Mouse (Mus musculus): ENCODE data around the gene Iqcc. TPM values are rescaled to one million over a fixed set of nuclear protein-coding genes. Genes with fewer than 3 reads are reported as not detected.

Iqcc gene
- polyA plus RNA-seq, 1 experiment from 2014 or later, result 31.4 TPM

- ATAC-seq (replicated peaks), result no peak
- Histone ChIP-seq H3K27ac (replicated peaks) (no peak overlapping the region), H3K4me3 (no peak overlapping the region), H3K27me3 (no peaks in the 10 kb centered on the region), H3K4me2 (replicated peaks) (no peak overlapping the region), H3K4me1 (peaks cover 24% of the 10 kb centered on the region), H3K36me3 (peaks cover 90% of the 10 kb centered on the region), H3K9me3 (no peaks in the 10 kb centered on the region), H3K9ac (replicated peaks) (no peak overlapping the region)
- 98% methylated on average over 6 of the region's 6 CpGs for WGBS
These were observed 15.0 kb upstream of the Iqcc start for GRCm38 (mm10) chr4:129633852-129634251.

- Histone ChIP-seq H3K4me3 (no peak overlapping the region), H3K4me2 (replicated peaks) (no peak overlapping the region), H3K4me1 (peaks cover 8% of the 10 kb centered on the region), H3K27ac (replicated peaks) (no peak overlapping the region), H3K27me3 (no peaks in the 10 kb centered on the region), H3K36me3 (peaks cover 94% of the 10 kb centered on the region), H3K9me3 (no peaks in the 10 kb centered on the region), H3K9ac (replicated peaks) (no peak overlapping the region)
- ATAC-seq (replicated peaks), result no peak
- WGBS, result 89% methylated on average over 12 of the region's 12 CpGs
These were observed 13.0 kb upstream of the Iqcc start for GRCm38 (mm10) chr4:129631867-129632266.

DNA sequence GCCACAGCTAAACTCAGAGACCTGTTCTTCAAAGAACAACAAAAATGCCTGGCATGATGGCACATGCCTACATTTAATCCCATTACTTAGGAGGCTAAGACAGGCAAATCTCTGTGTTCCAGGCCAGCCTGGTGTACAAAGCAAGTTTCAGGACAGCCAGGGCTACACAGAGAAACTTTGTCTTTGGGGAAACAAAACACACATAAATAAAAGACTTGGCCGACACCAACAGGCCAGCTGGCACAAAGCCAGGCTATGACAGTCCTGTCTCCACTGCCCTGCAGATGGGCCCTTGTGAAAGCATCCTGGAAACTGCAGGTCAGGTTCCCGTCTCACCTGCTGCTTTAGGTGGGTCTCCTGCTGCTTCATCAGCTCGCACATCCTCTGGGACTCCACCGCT, 12.0 kb upstream of the Iqcc start:
- 66% methylated on average over 4 of the region's 4 CpGs for WGBS
- no peaks in the 10 kb centered on the region for H3K27me3 ChIP-seq
- no peak overlapping the region for H3K4me3 ChIP-seq
- no peak for ATAC-seq (replicated peaks)
- peaks cover 94% of the 10 kb centered on the region for H3K36me3 ChIP-seq
- peaks cover 7% of the 10 kb centered on the region for H3K4me1 ChIP-seq
- no peak overlapping the region for H3K9ac ChIP-seq (replicated peaks)
- H3K9me3 ChIP-seq, result no peaks in the 10 kb centered on the region
- no peak overlapping the region for H3K27ac ChIP-seq (replicated peaks)
- no peak overlapping the region for H3K4me2 ChIP-seq (replicated peaks)

DNA sequence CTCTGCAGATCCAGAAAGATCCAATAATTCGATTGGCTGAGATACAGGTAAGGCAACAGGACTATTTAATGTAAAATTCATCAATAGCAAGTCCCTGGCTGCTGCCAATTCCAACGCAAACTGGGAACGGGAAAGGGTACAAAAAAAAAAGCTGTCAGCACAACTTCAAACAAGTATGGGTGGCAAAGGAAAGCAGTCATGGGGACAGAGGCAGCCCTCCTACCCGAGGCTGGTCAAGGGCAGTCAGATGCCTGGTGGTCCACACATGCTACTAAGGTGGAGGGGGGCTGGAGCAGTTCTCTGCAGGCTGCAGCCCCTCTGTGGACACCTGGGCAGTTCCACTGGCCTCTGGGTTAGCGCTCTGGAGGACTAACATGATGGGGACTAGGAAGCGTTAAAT, 7.1 kb upstream of the Iqcc start:
- no peak overlapping the region for H3K9ac ChIP-seq (replicated peaks)
- peaks cover 35% of the 10 kb centered on the region for H3K4me1 ChIP-seq
- WGBS, result 78% methylated on average over 6 of the region's 6 CpGs
- no peaks in the 10 kb centered on the region for H3K27me3 ChIP-seq
- H3K36me3 ChIP-seq, result peaks cover 49% of the 10 kb centered on the region
- H3K9me3 ChIP-seq, result no peaks in the 10 kb centered on the region
- no peak overlapping the region for H3K4me3 ChIP-seq
- H3K27ac ChIP-seq (replicated peaks), result no peak overlapping the region
- H3K4me2 ChIP-seq (replicated peaks), result no peak overlapping the region
- ATAC-seq (replicated peaks), result no peak

- Histone ChIP-seq H3K9me3 (no peaks in the 10 kb centered on the region), H3K9ac (replicated peaks) (no peak overlapping the region), H3K36me3 (peaks cover 44% of the 10 kb centered on the region), H3K4me2 (replicated peaks) (peak overlapping the region; percentile 72; the same call in 1 of the 2 replicates), H3K27ac (replicated peaks) (peak overlapping the region; percentile 93), H3K27me3 (no peaks in the 10 kb centered on the region), H3K4me1 (peaks cover 32% of the 10 kb centered on the region), H3K4me3 (no peak overlapping the region)
- no peak for ATAC-seq (replicated peaks)
- 47% methylated on average over 4 of the region's 4 CpGs for WGBS
These were observed 6.6 kb upstream of the Iqcc start for GRCm38 (mm10) chr4:129625496-129625895.

GRCm38 (mm10) chr4:129625029-129625370, 6.1 kb upstream of the Iqcc start:
- H3K4me2 ChIP-seq (replicated peaks), result peak overlapping the region; percentile 72
- WGBS, result 0% methylated on average over 6 of the region's 6 CpGs
- peak; percentile 21; the same call in 1 of the 2 replicates for ATAC-seq (replicated peaks)
- H3K27me3 ChIP-seq, result no peaks in the 10 kb centered on the region
- H3K36me3 ChIP-seq, result peaks cover 39% of the 10 kb centered on the region
- H3K9me3 ChIP-seq, result no peaks in the 10 kb centered on the region
- H3K9ac ChIP-seq (replicated peaks), result peak overlapping the region; percentile 94; the same call in 1 of the 2 replicates
- peak overlapping the region; percentile 93 for H3K27ac ChIP-seq (replicated peaks)
- peak overlapping the region; percentile 76 for H3K4me3 ChIP-seq
- H3K4me1 ChIP-seq, result peaks cover 32% of the 10 kb centered on the region

GRCm38 (mm10) chr4:129624281-129625028, 5.6 kb upstream of the Iqcc start:
- H3K4me1 ChIP-seq, result peaks cover 32% of the 10 kb centered on the region
- peak; percentile 96 for ATAC-seq (replicated peaks)
- peaks cover 35% of the 10 kb centered on the region for H3K36me3 ChIP-seq
- peak overlapping the region; percentile 94 for H3K9ac ChIP-seq (replicated peaks)
- peak overlapping the region; percentile 76 for H3K4me3 ChIP-seq
- H3K4me2 ChIP-seq (replicated peaks), result peak overlapping the region; percentile 72
- peak overlapping the region; percentile 93 for H3K27ac ChIP-seq (replicated peaks)
- under 1% methylated on average over 18 of the region's 18 CpGs for WGBS
- H3K9me3 ChIP-seq, result no peaks in the 10 kb centered on the region
- H3K27me3 ChIP-seq, result no peaks in the 10 kb centered on the region

DNA sequence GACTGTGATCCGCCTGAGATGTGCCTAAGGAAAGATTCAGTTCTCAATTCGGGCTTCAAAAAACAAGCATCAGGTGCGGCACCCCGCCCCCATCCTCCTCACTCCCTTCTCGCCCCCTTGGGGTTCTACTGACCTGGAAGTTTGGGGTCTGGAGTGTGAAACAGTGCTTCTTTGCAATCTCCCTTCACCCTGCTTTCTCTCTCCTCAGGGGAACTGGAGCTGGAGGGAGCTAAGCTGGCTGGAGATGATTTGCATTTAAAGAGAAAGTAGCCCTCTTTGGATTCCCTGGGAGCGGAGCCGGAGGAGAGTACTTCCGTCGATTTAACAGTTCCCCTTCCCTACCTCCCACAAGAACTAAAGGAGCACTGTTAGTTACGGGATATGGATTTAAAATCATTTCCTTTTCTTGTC, 4.8 kb upstream of the Iqcc start, which contains the start of gene Ccdc28b:
TSS of gene Ccdc28b (minus strand) at position 267 of the 411 bp plus-strand sequence.
- peak within 1 kb of the TSS; percentile 93 for H3K27ac ChIP-seq (replicated peaks)
- peak within 1 kb of the TSS; percentile 76 for H3K4me3 ChIP-seq
- WGBS, result 1% methylated on average over 10 of the region's 10 CpGs
- peaks cover 27% of the 10 kb centered on the region for H3K36me3 ChIP-seq
- peaks cover 32% of the 10 kb centered on the region for H3K4me1 ChIP-seq
- H3K9me3 ChIP-seq, result no peaks in the 10 kb centered on the region
- no peaks in the 10 kb centered on the region for H3K27me3 ChIP-seq
- H3K9ac ChIP-seq (replicated peaks), result peak within 1 kb of the TSS; percentile 94
- ATAC-seq (replicated peaks), result peak; percentile 36
- H3K4me2 ChIP-seq (replicated peaks), result peak within 1 kb of the TSS; percentile 72

DNA sequence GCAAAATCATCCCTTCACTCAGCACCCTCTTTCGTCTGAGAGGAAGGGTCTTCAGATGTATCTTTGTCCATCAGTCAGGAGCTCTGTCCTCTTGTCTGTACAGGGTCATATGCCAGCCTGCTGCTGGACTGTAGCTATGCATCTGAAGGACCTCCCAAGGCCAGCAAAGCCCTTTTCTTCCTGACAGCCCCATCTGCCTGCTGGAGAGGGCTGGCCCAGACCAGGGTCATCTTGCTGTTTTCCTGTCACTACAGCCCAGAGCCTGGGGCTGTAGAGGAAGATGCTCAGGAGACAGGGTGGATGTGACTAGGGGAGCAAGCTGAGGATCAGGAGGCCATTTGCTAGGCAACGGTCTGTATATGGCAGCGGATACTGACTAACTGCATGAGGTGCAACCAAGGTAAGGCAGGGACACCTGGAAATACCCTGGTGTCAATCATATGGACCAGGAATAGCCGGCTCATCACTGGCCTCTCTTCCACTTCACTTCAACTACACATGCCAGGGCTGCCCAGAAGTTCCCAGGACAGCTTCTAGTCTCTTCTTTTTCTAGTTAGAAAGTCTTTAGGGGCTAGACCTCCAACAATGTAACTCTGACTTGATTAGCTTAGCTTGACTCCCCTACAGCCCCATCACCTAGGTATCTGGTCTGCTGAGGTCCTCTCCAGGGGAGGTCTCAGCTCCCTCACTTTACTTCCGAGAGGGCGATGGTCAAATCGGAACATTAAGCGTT, 4.1 kb upstream of the Iqcc start:
- Histone ChIP-seq H3K9me3 (no peaks in the 10 kb centered on the region), H3K27ac (replicated peaks) (peak overlapping the region; percentile 93), H3K9ac (replicated peaks) (peak overlapping the region; percentile 94), H3K4me2 (replicated peaks) (peak overlapping the region; percentile 72), H3K4me3 (peak overlapping the region; percentile 76), H3K4me1 (peaks cover 38% of the 10 kb centered on the region), H3K27me3 (no peaks in the 10 kb centered on the region), H3K36me3 (peaks cover 20% of the 10 kb centered on the region)
- ATAC-seq (replicated peaks), result no peak
- 18% methylated on average over 8 of the region's 8 CpGs for WGBS

DNA sequence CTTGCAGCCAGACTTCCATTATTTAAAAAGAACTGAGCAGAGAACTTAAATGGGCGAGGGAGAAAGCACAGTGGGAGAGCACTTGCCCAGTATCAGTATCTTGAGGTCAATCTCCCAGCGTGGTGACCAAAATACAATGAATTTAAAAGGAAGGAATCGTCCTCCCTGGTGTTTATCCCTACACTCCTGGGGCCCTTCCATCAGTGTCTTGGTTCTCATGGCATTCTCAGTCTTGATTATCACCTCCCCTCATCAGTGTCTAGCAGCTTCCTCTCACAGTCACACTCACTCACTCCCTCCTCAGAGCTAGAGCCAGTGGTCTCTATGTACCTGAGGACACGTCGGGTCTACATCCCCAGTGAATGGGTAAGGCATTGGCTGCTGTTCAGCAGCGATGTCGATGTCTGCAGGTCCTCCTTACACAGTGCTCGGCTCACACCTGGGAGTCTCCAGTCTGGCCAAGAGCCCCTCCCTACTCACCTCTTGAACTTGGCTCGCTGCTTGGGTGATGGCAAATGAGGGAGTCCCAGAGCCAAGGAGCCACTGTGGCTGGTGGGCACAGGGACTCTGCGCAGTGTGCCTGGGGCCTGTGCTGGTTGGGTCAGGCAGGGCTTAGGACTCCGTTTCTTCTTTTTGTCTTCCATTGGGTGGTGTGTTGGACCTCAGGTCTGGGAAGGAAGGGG, 3.4 kb upstream of the Iqcc start:
- Histone ChIP-seq H3K4me1 (peaks cover 41% of the 10 kb centered on the region), H3K4me3 (peak overlapping the region; percentile 76), H3K9me3 (no peaks in the 10 kb centered on the region), H3K36me3 (peaks cover 13% of the 10 kb centered on the region), H3K27ac (replicated peaks) (peak overlapping the region; percentile 93; the same call in 1 of the 2 replicates), H3K27me3 (no peaks in the 10 kb centered on the region), H3K4me2 (replicated peaks) (peak overlapping the region; percentile 72), H3K9ac (replicated peaks) (peak overlapping the region; percentile 94; the same call in 1 of the 2 replicates)
- no peak for ATAC-seq (replicated peaks)
- WGBS, result 77% methylated on average over 11 of the region's 11 CpGs

DNA sequence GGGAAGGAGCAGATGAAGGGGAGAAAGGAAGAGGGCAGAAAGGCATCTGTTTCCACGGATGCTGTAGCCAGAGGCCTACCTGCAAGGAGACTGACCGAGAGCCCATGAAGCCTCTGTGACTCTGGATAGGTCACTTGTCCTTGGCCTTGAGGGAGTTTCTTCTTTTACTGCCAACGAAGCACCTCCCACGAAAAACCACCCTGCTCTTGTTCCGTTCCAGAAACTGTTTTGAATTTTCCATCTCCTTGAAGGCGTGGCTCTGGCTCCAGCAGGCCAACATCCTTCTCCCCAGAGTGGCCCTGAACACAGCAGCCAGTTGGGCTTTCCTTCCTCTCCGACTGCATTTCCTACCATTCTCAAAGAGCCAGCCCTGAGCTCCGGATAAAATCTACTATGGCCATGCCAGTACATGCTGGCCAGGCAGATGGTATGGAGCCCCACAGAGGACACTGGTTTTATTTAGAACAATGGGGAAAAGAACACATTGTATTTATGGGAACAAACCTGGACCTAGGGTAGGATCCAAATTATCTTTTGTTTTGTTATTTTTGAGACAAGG, 2.5 kb upstream of the Iqcc start:
- no peak overlapping the region for H3K9ac ChIP-seq (replicated peaks)
- 86% methylated on average over 8 of the region's 8 CpGs for WGBS
- no peak overlapping the region for H3K4me2 ChIP-seq (replicated peaks)
- no peaks in the 10 kb centered on the region for H3K9me3 ChIP-seq
- H3K27ac ChIP-seq (replicated peaks), result no peak overlapping the region
- ATAC-seq (replicated peaks), result no peak
- H3K27me3 ChIP-seq, result no peaks in the 10 kb centered on the region
- peaks cover 41% of the 10 kb centered on the region for H3K4me1 ChIP-seq
- H3K36me3 ChIP-seq, result peaks cover 5% of the 10 kb centered on the region; the same call in 1 of the 2 replicates
- no peak overlapping the region for H3K4me3 ChIP-seq
